Mouse (Mus musculus) kidney, embryonic 15.5 days (tissue): ENCODE results near the gene Sf1. TPM values are rescaled to one million over a fixed set of nuclear protein-coding genes. Genes with fewer than 3 reads are reported as not detected.

Source experiments
- ATAC-seq: fragments of 200-750 bp; cut with Nextera tagmentation; replicated peaks from 2 replicates; pipeline ENCODE4 v1.8.0; 2017; ENCODE audit warnings: moderate TSS enrichment; ENCODE audit not compliant: low FRiP score
- H3K27ac ChIP-seq: fragments of 300-500 bp; sonication (generic); 2 replicates; pipeline ENCODE4 v1.5.1; 2015; ENCODE audit warnings: mild to moderate bottlenecking, inconsistent platforms
- H3K27me3 ChIP-seq: fragments of 300-500 bp; sonication (generic); 2 replicates; pipeline ENCODE4 v1.6.1; 2015; ENCODE audit warnings: inconsistent platforms
- H3K36me3 ChIP-seq: fragments of 300-500 bp; sonication (generic); 2 replicates; pipeline ENCODE4 v1.6.1; 2015; ENCODE audit warnings: inconsistent platforms
- H3K4me1 ChIP-seq: fragments of 300-500 bp; sonication (generic); 2 replicates; pipeline ENCODE4 v1.6.1; 2015; ENCODE audit warnings: inconsistent platforms
- H3K4me2 ChIP-seq: fragments of 300-500 bp; sonication (generic); 2 replicates; pipeline ENCODE4 v1.6.1; 2015; ENCODE audit warnings: moderate library complexity, mild to moderate bottlenecking, inconsistent platforms
- H3K4me3 ChIP-seq: fragments of 300-500 bp; sonication (generic); replicated peaks from 2 replicates; pipeline ENCODE4 v1.5.1; 2015; ENCODE audit warnings: mild to moderate bottlenecking, inconsistent platforms
- H3K9ac ChIP-seq: fragments of 300-500 bp; sonication (generic); 2 replicates; pipeline ENCODE4 v1.6.1; 2015; ENCODE audit warnings: mild to moderate bottlenecking, inconsistent platforms
- H3K9me3 ChIP-seq: fragments of 300-500 bp; sonication (generic); replicated peaks from 2 replicates; pipeline ENCODE4 v1.6.1; 2016; ENCODE audit warnings: inconsistent platforms
- WGBS: fragments of 180-500 bp; shearing (Covaris S2); methylation state at CpG from one replicate; pipeline ENCODE4 v1.1.7; 2015; ENCODE audit warnings: mixed read lengths; 5-methylcytosine and 5-hydroxymethylcytosine counted together
- polyA plus RNA-seq: library from polyadenylated mRNA; unstranded; fragments of >200 nt; fragmentation: Nextera tagmentation; extraction: Ambion mirVana; gene quantifications from 2 replicates; pipeline ENCODE4 v1.2.1, GENCODE M21; 2015

The Sf1 gene
- polyA plus RNA-seq, result 155 and 165 TPM in 2 replicates

- peak within 1 kb of the TSS; percentile 99 for H3K9ac ChIP-seq
- peaks cover 31% of the 10 kb centered on the region for H3K4me1 ChIP-seq
- H3K4me2 ChIP-seq, result peak within 1 kb of the TSS; percentile 80
- peak; percentile 98 for ATAC-seq
- peak within 1 kb of the TSS; percentile 98 for H3K27ac ChIP-seq
- peaks cover 42% of the 10 kb centered on the region for H3K36me3 ChIP-seq
- under 1% methylated on average over 84 of the region's 85 CpGs for WGBS
- peak within 1 kb of the TSS; percentile 96 for H3K4me3 ChIP-seq
- no peaks in the 10 kb centered on the region for H3K9me3 ChIP-seq
- no peaks in the 10 kb centered on the region for H3K27me3 ChIP-seq
Measured at GRCm38 (mm10) chr19:6363411-6364240, at the start of gene Sf1. Gene Sf1 (plus strand): TSS chr19:6363690.

- H3K9me3 ChIP-seq, result no peaks in the 10 kb centered on the region
- no peaks in the 10 kb centered on the region for H3K4me1 ChIP-seq
- H3K27ac ChIP-seq, result no peak overlapping the region
- no peak overlapping the region for H3K4me2 ChIP-seq
- WGBS, result 91% methylated on average over 8 of the region's 8 CpGs
- H3K4me3 ChIP-seq, result no peak overlapping the region
- no peaks in the 10 kb centered on the region for H3K27me3 ChIP-seq
- H3K36me3 ChIP-seq, result peaks cover 85% of the 10 kb centered on the region
- no peak overlapping the region for H3K9ac ChIP-seq
- no peak for ATAC-seq
Measured at GRCm38 (mm10) chr19:6313796-6314195, 49.7 kb upstream of the Sf1 start.

GRCm38 (mm10) chr19:6314513-6314912, 49.0 kb upstream of the Sf1 start:
- 80% methylated on average over 8 of the region's 8 CpGs for WGBS
- no peak for ATAC-seq
- H3K36me3 ChIP-seq, result peaks cover 92% of the 10 kb centered on the region

GRCm38 (mm10) chr19:6315573-6315972, 47.9 kb upstream of the Sf1 start:
- Histone ChIP-seq H3K9me3 (no peaks in the 10 kb centered on the region), H3K4me2 (no peak overlapping the region), H3K36me3 (peaks cover 97% of the 10 kb centered on the region), H3K27ac (no peak overlapping the region), H3K27me3 (no peaks in the 10 kb centered on the region), H3K4me3 (no peak overlapping the region), H3K9ac (no peak overlapping the region), H3K4me1 (no peaks in the 10 kb centered on the region)
- no peak for ATAC-seq
- 82% methylated on average over 14 of the region's 14 CpGs for WGBS

More at GRCm38 (mm10) chr19:6314513-6314912, 49.0 kb upstream of the Sf1 start:
- Histone ChIP-seq H3K4me1 (no peaks in the 10 kb centered on the region), H3K9me3 (no peaks in the 10 kb centered on the region), H3K27ac (no peak overlapping the region), H3K9ac (no peak overlapping the region), H3K4me3 (no peak overlapping the region), H3K27me3 (no peaks in the 10 kb centered on the region), H3K4me2 (no peak overlapping the region)

GRCm38 (mm10) chr19:6318145-6318544, 45.3 kb upstream of the Sf1 start:
- Histone ChIP-seq H3K27ac (no peak overlapping the region), H3K4me2 (no peak overlapping the region), H3K9ac (no peak overlapping the region), H3K36me3 (peaks cover 99% of the 10 kb centered on the region), H3K27me3 (no peaks in the 10 kb centered on the region), H3K4me3 (no peak overlapping the region), H3K4me1 (no peaks in the 10 kb centered on the region), H3K9me3 (no peaks in the 10 kb centered on the region)
- 91% methylated on average over 12 of the region's 12 CpGs for WGBS
- no peak for ATAC-seq

- ATAC-seq, result no peak
- H3K9me3 ChIP-seq, result no peaks in the 10 kb centered on the region
- no peak overlapping the region for H3K9ac ChIP-seq
- WGBS, result 81% methylated on average over 8 of the region's 8 CpGs
- no peak overlapping the region for H3K4me2 ChIP-seq
- H3K4me3 ChIP-seq, result no peak overlapping the region
- peaks cover 81% of the 10 kb centered on the region for H3K36me3 ChIP-seq
- no peaks in the 10 kb centered on the region for H3K4me1 ChIP-seq
- H3K27me3 ChIP-seq, result no peaks in the 10 kb centered on the region
- H3K27ac ChIP-seq, result 0 out of 2 replicates have a peak overlapping the region, but pooled peaks have one; percentile 18
Measured at GRCm38 (mm10) chr19:6321358-6321757, 42.1 kb upstream of the Sf1 start.

- ATAC-seq, result no peak
- Histone ChIP-seq H3K36me3 (peaks cover 74% of the 10 kb centered on the region), H3K4me2 (no peak overlapping the region), H3K9ac (no peak overlapping the region), H3K9me3 (no peaks in the 10 kb centered on the region), H3K27me3 (no peaks in the 10 kb centered on the region), H3K4me3 (no peak overlapping the region), H3K4me1 (no peaks in the 10 kb centered on the region), H3K27ac (0 out of 2 replicates have a peak overlapping the region, but pooled peaks have one; percentile 18)
- 78% methylated on average over 33 of the region's 33 CpGs for WGBS
Measured at GRCm38 (mm10) chr19:6321786-6322621, 41.5 kb upstream of the Sf1 start.

GRCm38 (mm10) chr19:6324751-6325150, 38.7 kb upstream of the Sf1 start:
- no peaks in the 10 kb centered on the region for H3K9me3 ChIP-seq
- H3K4me3 ChIP-seq, result no peak overlapping the region
- WGBS, result 88% methylated on average over 9 of the region's 9 CpGs
- H3K4me2 ChIP-seq, result no peak overlapping the region
- no peaks in the 10 kb centered on the region for H3K4me1 ChIP-seq
- peaks cover 47% of the 10 kb centered on the region for H3K36me3 ChIP-seq
- no peak overlapping the region for H3K27ac ChIP-seq
- no peaks in the 10 kb centered on the region for H3K27me3 ChIP-seq
- ATAC-seq, result no peak
- no peak overlapping the region for H3K9ac ChIP-seq

GRCm38 (mm10) chr19:6331178-6331577, 32.3 kb upstream of the Sf1 start:
- Histone ChIP-seq H3K4me1 (peaks cover 22% of the 10 kb centered on the region), H3K4me3 (no peak overlapping the region), H3K27ac (no peak overlapping the region), H3K4me2 (no peak overlapping the region), H3K9ac (no peak overlapping the region), H3K36me3 (no peaks in the 10 kb centered on the region), H3K9me3 (no peaks in the 10 kb centered on the region), H3K27me3 (no peaks in the 10 kb centered on the region)
- WGBS, result 56% methylated on average over 5 of the region's 5 CpGs
- no peak for ATAC-seq

- no peaks in the 10 kb centered on the region for H3K27me3 ChIP-seq
- H3K36me3 ChIP-seq, result peaks cover 3% of the 10 kb centered on the region
- H3K27ac ChIP-seq, result no peak overlapping the region
- no peak overlapping the region for H3K9ac ChIP-seq
- 19% methylated on average over 13 of the region's 13 CpGs for WGBS
- peaks cover 29% of the 10 kb centered on the region for H3K4me1 ChIP-seq
- no peak for ATAC-seq
- no peaks in the 10 kb centered on the region for H3K9me3 ChIP-seq
- H3K4me3 ChIP-seq, result peak overlapping the region; percentile 17; the same call in 1 of the 2 replicates
- peak overlapping the region; percentile 50 for H3K4me2 ChIP-seq
Measured at GRCm38 (mm10) chr19:6331719-6332516, 31.6 kb upstream of the Sf1 start.

GRCm38 (mm10) chr19:6333761-6334595, 29.5 kb upstream of the Sf1 start:
- Histone ChIP-seq H3K27me3 (no peaks in the 10 kb centered on the region), H3K4me2 (peak overlapping the region; percentile 86), H3K9ac (peak overlapping the region; percentile 37; the same call in 1 of the 2 replicates), H3K27ac (peak overlapping the region; percentile 91), H3K4me1 (peaks cover 40% of the 10 kb centered on the region), H3K9me3 (no peaks in the 10 kb centered on the region), H3K36me3 (peaks cover 24% of the 10 kb centered on the region), H3K4me3 (peak overlapping the region; percentile 67)
- 59% methylated on average over 9 of the region's 9 CpGs for WGBS
- no peak for ATAC-seq
